Mouse (Mus musculus): ENCODE measurements around the gene Sorl1.

Sorl1 gene

DNA sequence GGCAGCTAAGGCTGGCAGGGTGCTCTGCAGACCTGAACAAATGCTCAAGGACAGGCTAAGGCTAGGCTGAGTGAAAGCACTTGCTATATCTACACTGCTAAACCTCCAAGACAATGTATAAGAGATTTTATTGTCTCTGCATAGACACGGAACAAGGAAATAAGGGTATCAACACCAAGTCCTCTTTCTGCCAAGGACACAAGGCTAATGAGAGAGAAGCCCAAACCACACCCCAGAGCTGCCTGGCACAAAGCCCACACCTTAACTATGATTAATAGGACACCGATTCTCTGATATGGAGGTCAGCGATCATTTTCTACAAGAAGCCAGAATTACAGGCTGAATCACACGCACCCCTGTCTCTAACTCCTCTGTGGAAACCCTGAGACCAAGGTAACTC is 120.0 kb downstream of the Sorl1 start:
- no peak for DNase-seq (ENCODE audit: low spot score)

GRCm38 (mm10) chr9:41999498-42000473 is 124.3 kb downstream of the Sorl1 start:
- DNase-seq (ENCODE audit: low spot score), result peak; percentile 47

- DNase-seq (ENCODE audit: low spot score), result no peak
Observed at GRCm38 (mm10) chr9:41995278-41995677, 128.8 kb downstream of the Sorl1 start.

DNA sequence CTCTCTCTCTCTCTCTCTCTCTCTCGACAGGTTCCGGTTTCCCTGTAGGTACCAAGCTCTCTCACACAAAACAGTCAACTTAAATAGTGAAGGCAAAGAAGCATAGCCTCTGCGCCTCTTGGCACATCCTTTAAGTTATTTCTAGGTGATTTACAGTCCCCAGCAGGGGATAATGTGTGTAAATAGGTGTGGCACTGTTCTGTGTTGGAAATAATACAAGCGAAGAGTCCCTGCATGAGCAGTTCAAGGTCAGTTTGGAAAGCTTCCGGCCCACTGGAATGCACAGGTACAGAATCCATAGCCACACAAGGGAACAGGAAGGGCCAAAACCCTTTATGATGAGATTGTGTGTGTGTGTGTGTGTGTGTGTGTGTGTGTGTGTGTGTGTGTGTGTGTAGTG is 130.3 kb downstream of the Sorl1 start:
- DNase-seq (ENCODE audit: low spot score), result no peak

DNA sequence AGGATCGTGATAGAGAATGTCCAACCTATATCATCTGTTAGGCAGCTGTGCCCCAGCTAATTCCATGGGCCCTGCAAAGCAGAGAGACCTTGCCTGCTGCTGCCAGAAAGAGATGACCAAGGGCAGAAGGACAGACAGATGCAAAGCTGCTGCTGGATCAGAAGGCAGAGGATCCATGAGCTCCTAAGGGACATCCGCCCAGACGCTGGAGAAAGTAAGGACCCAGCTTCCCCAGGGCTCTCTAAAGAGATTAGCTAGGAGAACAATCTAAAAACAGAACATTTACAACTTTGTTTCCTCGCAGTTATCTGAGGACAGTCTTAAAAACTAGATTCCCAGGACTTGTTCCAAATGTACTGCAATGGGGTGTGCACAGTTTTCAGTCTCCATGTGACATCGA is 131.3 kb downstream of the Sorl1 start:
- no peak for DNase-seq (ENCODE audit: low spot score)

DNA sequence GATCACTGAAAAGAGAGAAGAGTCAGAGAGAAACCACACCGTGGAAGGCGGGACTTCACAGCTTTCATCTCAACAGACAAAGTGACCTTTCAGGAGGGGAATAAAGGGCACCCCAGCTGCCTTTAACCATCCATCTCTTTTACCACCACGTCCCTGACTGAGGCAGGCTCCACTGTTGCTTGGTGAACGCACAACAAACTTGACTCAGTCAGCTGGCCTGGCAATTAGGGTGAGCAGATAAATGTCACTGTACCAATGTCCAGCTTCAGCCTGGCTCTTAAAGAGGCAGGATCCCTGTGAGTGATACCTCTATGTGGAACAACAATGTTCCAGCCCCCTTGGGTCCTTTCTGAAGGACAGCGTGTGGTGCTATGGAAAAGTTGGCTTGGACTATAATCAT is 138.5 kb downstream of the Sorl1 start:
- DNase-seq (ENCODE audit: low spot score), result no peak

DNA sequence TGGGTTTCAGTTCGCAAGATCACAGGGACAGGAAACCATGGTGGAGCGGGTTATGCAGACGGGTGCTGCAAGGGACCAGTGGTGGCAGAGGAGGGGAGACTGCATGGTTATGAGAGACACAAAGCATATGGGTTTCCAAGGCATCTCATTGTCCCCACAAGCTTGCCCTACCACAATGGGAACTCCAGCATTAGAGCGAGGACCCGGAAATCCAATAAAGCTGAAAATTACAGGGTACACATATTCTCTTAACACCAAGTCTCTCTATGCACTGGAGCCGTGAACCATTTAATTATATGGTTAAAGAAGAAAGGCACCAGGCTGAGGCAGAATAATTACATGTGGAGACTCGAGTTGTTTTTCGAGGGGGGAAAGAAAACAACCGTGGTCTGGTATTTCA is 139.0 kb downstream of the Sorl1 start:
- DNase-seq (ENCODE audit: low spot score), result no peak

- DNase-seq (ENCODE audit: low spot score), result no peak
Observed at GRCm38 (mm10) chr9:41984306-41984705, 139.8 kb downstream of the Sorl1 start.

- DNase-seq (ENCODE audit: low spot score), result no peak
Observed at GRCm38 (mm10) chr9:41983286-41983685, 140.8 kb downstream of the Sorl1 start.

DNA sequence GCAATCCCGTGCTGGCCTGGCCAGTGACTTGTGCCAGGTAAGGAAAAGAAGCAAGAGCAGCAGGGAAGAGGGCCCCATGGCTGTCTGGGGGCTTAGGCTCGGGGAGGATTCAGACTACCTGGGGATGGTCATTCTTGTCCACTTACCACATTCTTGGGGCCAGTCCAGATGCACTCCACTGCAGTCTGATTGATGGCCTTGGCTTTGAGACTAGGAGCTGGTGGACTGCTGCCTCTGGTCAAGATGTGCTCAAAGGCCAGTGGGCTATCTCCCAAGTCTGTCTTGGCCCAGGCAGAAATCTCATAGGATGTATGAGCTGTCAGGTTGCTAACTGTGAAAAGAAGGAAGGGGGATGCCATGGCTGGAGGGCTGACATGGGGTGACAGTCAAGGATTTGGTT is 141.3 kb downstream of the Sorl1 start:
- no peak for DNase-seq (ENCODE audit: low spot score)

DNA sequence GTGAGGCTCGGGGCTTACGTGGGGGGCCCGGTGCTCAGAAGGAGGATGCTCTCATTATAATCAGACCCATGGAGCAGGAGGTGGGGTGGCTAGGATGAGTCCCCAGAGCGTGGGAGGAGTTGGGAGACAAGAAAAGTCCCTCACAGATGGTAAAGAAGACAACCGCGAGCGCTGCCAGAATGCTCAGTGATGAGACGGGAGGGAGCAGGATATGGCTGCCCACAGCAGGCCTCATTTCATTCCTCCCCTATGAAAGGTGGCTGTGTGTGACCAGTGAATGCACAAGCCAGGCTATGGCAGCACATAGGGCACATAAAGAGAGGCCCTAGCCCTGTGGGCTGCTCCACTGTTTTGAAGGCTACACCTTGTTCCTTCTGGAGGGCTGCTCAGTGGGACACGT is 142.1 kb downstream of the Sorl1 start:
- DNase-seq (ENCODE audit: low spot score), result no peak

GRCm38 (mm10) chr9:41981306-41981705 is 142.8 kb downstream of the Sorl1 start:
- DNase-seq (ENCODE audit: low spot score), result no peak

DNA sequence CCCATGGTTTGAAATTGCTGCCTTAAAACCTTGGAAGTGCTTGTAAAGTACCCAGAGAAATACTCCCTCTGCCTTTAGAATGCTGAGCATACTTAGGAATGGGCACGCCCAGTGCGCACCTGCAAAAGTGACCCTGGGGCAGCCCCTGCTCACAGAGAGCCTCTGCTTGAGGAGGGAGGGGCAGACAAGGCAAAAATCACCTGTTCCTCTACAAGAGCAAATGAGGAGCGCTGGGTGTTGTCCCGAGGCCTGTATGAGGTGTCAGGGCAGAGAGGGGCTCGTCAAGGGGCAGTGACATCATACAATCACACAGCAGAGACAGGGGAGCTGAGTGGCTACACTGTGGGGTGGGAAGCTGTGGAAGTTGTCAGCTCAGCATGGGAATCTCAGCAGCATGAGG is 143.3 kb downstream of the Sorl1 start:
- DNase-seq (ENCODE audit: low spot score), result no peak

- DNase-seq (ENCODE audit: low spot score), result no peak
Observed at GRCm38 (mm10) chr9:41978366-41978765, 145.7 kb downstream of the Sorl1 start.

- DNase-seq (ENCODE audit: low spot score), result no peak
Observed at GRCm38 (mm10) chr9:41975968-41976367, 148.1 kb downstream of the Sorl1 start.

GRCm38 (mm10) chr9:41974661-41975060 is 149.4 kb downstream of the Sorl1 start:
- no peak for DNase-seq (ENCODE audit: low spot score)

DNA sequence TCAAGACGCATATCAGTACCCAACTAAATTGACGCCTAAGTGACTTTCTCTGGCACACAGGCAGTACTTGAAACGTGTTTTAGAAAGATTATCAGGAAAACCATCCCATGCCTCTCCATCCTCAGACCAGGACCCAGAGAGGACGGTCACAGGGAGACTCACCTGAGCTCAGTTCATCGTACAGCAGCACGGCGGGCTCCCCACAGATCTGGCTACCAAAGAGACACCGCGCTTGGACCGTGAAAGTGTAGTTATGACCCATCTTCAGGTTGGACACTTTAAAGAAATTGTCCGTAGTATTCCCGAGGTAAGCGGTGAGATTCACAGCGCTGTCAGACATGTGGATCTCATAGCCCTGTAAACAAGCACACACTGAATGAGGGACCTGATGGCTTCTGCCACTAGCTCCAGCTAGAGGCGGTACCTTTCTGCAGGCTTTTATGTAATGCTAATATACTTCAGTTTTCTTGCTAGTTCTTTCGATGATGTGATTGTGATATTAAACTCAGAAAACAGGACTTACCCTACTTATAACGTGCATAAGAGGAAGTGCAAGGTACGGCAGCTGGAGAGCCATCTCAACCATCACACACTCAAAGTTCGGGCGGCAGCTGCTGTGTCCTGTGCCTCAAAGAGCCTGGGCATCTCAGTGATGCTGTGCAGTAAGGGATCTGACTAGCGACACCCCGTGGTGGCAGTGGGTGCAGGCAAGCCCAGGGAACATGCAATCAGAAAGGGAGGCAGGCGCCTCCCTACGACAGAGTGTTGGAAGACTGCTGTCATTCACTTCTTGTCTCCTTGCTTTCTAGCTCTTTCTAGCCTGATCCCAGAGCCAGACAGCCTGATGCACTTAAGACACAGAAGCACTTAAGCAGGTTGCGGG is 150.1 kb downstream of the Sorl1 start:
- no peak for DNase-seq (ENCODE audit: low spot score)

GRCm38 (mm10) chr9:41969961-41970360 is 154.1 kb downstream of the Sorl1 start:
- DNase-seq (ENCODE audit: low spot score), result no peak

DNA sequence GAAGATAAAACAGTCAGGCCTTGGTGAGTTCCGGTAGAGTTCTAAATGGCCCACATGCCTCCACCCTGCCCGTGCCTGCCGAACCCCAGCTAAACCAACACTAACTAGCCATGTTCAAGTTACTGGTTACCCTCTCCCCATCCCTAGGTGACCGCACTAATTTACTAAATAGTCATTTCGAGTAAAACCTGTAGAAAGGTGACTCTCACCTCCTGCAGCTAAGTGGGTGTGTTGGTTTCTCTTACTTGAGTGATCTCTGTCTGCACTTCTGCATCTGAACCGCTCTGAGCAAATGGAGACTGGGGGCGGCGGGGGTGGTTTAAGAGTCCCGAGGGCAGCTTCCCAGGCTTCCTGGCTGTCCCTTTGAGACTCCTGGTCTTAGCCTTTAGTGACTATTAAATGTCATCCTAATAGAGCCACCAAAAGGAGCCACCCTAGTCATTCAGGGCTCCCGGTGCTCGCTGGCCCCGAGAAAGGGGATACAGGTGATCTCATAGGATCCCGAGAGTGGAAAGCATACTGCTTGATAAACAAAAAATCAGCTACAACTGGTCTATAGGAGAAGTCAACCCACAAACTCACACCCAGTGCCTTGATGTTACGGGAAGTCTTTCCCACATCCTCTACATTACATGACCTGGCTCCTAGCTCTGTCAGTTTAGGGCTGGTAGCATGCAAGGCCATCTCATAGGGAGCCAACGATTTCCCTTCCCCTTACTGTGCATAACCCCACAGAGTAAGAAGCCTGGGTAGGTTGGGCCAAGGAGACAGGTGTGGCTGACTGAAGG is 155.2 kb downstream of the Sorl1 start:
- no peak for DNase-seq (ENCODE audit: low spot score)

GRCm38 (mm10) chr9:41961274-41961673 is 162.8 kb downstream of the Sorl1 start:
- no peak for DNase-seq (ENCODE audit: low spot score)

GRCm38 (mm10) chr9:41958282-41958681 is 165.8 kb downstream of the Sorl1 start:
- DNase-seq (ENCODE audit: low spot score), result no peak

DNA sequence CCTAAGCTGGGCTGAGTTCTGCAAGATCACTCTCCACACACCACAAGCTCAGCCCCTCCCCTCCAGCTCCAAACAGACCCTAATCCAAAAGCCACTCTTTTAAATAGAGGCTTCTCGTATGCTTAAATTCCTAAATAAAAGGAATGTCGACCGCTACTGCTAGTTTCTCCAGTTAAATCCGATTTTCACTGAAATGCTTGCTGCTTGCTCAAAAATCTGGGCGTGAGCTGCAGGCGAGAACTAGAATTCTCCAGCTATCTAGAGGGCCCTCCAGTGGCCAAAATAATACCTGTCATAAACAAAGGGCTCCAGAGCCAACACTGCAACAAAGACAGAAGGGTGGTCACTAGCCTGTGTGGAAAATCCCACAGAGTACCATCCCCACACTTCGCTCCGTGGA is 170.6 kb downstream of the Sorl1 start:
- peak; percentile 26 for DNase-seq (ENCODE audit: low spot score)

Measured in T-cell, adult 2 months (primary cell).